Mouse (Mus musculus) E14TG2a.4 (cell line): Measurements from ENCODE around the gene Hoxa13.
A peak's percentile ranks its signal among the peaks of the same experiment; 100 is the strongest.

Source experiments
- H3K27me3 ChIP-seq: 2 replicates; pipeline ENCODE4 v1.6.1; 2014; ENCODE audit warnings: low read length, control low read depth; ENCODE audit not compliant: insufficient read depth
- H3K36me3 ChIP-seq: 2 replicates; pipeline ENCODE4 v1.6.1; 2014; ENCODE audit warnings: low read length, control low read depth; ENCODE audit not compliant: insufficient read depth
- H3K4me1 ChIP-seq: replicated peaks from 2 replicates; pipeline ENCODE4 v1.6.1; 2014; ENCODE audit warnings: low read depth, low read length, control low read depth
- H3K4me3 ChIP-seq: replicated peaks from 2 replicates; pipeline ENCODE4 v1.5.1; 2014; ENCODE audit warnings: mild to moderate bottlenecking, low read length
- H3K9me3 ChIP-seq: 2 replicates; pipeline ENCODE4 v1.6.1; 2014; ENCODE audit warnings: low read length, control low read depth
- CTCF ChIP-seq: conservative IDR thresholded peaks from 2 replicates; pipeline ENCODE4 v1.5.1; 2014; ENCODE audit warnings: low read length
- NANOG ChIP-seq: IDR thresholded peaks from 2 replicates; pipeline ENCODE4 v1.6.1; 2014; ENCODE audit warnings: borderline replicate concordance, low read length, mixed read lengths
- POU5F1 ChIP-seq: IDR thresholded peaks from 2 replicates; pipeline ENCODE4 v1.6.1; 2014; ENCODE audit warnings: low read length, borderline replicate concordance

Hoxa13 gene

DNA sequence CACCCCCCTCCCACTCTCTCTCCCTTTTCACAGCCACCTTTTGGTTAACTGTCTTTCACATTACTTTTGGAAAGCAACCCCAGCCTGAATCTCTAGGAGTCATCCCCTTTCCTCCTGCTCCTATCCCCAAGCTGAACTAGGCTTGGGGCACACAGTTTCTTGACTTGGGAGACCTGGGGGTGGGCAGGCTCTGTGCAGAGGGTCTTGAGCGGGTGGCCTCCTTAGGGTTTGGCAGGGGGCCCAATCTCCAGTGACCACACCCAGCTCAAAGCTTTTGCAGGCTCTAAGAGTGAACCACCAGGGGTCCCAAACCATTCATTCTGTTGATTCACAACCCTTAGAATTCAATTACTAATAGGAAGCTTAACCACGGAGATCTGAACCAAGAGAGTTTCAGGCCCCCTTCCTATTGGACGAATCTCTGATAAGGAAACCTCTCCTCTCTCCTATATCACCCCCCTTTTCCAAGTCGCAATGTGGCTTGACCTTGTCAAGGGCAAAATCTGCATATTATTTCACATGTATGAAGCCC lies 17.8 kb downstream of the Hoxa13 start:
- H3K27me3 ChIP-seq, result peaks cover 96% of the 10 kb centered on the region
- H3K36me3 ChIP-seq, result no peaks in the 10 kb centered on the region
- TF ChIP-seq CTCF (no peak), POU5F1 (no peak), NANOG (no peak)
- H3K4me3 ChIP-seq, result no peak overlapping the region
- H3K4me1 ChIP-seq, result peaks cover 68% of the 10 kb centered on the region
- H3K9me3 ChIP-seq, result 0 out of 2 replicates have a peak, but pooled peaks cover 2% of the 10 kb centered on the region

DNA sequence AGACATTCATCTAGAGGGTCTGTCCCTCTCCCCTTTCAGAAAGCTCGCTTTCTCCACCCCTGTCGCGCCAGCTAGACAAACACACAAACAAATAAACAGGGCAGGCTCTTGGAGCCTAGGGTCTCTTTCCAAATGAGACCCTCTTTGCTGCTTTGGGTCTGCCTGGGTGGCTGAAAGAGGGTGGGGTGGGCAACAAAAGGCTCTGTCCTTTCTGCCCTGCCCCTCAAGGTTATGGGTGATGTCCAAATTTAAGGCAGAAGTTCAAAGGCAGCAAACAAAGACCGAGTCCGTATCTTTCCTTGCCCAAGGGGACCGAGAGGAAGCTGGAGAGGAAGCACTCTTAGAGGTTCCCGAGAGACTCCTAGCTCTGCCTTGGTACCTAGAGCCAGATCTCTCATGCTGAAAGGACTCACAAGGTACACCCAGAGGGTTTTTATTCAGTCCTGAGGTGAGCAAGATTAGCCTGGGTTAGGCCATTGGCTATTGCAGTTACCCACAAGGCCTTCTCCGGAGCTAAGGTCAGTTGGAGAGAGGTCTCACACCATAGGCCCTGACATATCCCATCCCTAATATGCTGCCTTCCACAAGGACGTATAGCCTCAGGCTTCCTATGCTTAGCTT lies 19.6 kb downstream of the Hoxa13 start:
- H3K4me1 ChIP-seq, result peaks cover 58% of the 10 kb centered on the region
- H3K36me3 ChIP-seq, result no peaks in the 10 kb centered on the region
- H3K27me3 ChIP-seq, result peaks cover 97% of the 10 kb centered on the region
- no peak for TF ChIP-seq CTCF
- TF ChIP-seq NANOG, result no peak
- peaks cover 2% of the 10 kb centered on the region; the same call in 1 of the 2 replicates for H3K9me3 ChIP-seq
- peak overlapping the region; percentile 51 for H3K4me3 ChIP-seq

DNA sequence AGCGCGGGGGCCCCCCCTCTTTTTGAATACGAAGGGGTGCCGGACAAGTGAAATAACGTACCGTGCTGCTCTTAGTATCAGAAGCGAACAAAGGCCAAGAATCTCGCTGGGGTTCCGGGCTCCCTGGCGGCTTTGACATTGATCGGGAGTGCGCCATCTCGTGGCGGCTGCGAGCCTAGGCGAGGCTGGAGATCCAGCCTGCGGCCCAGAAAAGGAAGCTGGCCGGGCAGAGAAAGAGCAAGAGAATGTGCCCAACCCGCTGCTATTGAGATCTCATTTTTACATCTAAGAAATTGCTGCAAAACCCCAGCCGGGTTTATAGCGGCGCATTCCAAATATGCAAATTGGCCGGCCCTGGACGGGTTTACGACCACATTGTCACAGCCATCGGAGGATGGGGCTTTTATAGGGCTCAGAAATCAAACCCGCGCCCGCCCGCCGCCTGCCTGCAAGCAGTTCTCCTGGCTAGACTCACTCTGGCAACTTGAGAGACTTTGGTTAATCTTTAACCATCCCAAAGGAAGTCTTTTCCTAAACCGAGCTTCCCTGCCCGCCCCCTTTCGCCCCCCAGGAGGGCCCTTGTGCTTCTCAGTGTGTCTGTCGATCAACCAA lies 20.2 kb downstream of the Hoxa13 start, which contains the start of gene Hoxa10:
Gene Hoxa10 (minus strand): TSS at position 466 of the 612 bp plus-strand sequence.
- H3K4me3 ChIP-seq, result peak within 1 kb of the TSS; percentile 51
- TF ChIP-seq NANOG, result no peak
- no peak for TF ChIP-seq POU5F1
- peak; percentile 74 for TF ChIP-seq CTCF
- peaks cover 52% of the 10 kb centered on the region for H3K4me1 ChIP-seq
- H3K27me3 ChIP-seq, result peaks cover 97% of the 10 kb centered on the region
- peaks cover 2% of the 10 kb centered on the region; the same call in 1 of the 2 replicates for H3K9me3 ChIP-seq
- no peaks in the 10 kb centered on the region for H3K36me3 ChIP-seq

DNA sequence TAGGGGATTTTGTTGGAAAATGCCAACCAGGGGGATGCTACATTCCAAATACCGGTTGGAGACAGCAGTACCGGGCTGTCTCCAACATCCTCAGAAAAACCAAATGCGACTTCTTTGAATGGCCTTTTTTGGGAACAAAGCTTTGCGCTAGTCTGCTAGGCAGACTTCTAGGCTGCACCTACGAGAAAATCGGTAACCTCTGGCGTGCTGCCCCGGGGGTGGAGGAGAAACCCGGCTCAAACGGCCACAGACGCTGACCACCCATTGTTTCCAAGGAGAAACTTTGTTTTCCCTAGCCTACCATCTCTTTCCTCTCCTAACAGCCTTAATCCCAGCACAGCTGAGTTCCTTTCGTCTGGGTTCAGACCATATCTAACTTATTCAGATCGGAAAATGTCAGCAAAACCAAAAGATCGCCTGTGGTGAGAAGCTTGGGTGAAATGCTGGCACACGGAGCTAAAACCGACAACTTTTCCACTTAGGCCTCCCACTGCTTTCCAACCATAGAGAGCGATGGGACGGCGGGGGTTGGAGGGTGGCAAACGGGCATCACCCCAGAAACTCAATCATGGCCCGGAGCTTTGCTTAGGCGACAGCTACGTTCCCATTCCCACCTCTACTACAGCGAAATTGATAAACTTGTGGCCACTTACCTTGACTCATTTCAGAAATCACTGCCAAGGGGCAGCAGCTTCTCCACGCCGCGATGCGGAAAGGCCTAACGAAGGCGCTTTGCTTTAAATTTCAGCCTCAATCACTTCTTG lies 20.9 kb downstream of the Hoxa13 start:
- H3K27me3 ChIP-seq, result peaks cover 97% of the 10 kb centered on the region
- H3K36me3 ChIP-seq, result no peaks in the 10 kb centered on the region
- H3K4me1 ChIP-seq, result peaks cover 51% of the 10 kb centered on the region
- peak overlapping the region; percentile 51 for H3K4me3 ChIP-seq
- TF ChIP-seq POU5F1 (no peak), CTCF (no peak), NANOG (no peak)
- H3K9me3 ChIP-seq, result peaks cover 2% of the 10 kb centered on the region; the same call in 1 of the 2 replicates

DNA sequence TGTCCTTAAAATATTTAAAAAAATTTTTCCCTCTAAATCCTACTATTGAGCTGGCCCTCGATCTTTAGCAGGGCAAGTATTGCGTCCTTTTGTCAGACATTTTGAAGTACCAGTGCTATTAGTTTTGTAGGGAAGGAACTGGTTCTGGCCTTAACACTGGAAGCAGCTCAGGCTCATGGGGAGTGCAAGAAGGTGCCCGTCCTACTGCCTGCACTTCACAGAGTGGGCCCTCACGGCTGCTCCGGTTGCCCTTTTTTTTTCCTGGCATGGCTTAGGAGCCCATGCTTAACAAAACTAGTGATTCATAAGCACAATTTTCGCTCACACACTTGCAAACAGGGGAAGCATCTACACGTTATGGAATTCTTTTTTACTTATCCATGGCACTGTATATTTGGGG lies 21.7 kb downstream of the Hoxa13 start:
- Histone ChIP-seq H3K36me3 (no peaks in the 10 kb centered on the region), H3K4me1 (peaks cover 48% of the 10 kb centered on the region), H3K4me3 (no peak overlapping the region), H3K27me3 (peaks cover 97% of the 10 kb centered on the region), H3K9me3 (peaks cover 2% of the 10 kb centered on the region; the same call in 1 of the 2 replicates)
- TF ChIP-seq POU5F1, result no peak
- TF ChIP-seq NANOG, result no peak

DNA sequence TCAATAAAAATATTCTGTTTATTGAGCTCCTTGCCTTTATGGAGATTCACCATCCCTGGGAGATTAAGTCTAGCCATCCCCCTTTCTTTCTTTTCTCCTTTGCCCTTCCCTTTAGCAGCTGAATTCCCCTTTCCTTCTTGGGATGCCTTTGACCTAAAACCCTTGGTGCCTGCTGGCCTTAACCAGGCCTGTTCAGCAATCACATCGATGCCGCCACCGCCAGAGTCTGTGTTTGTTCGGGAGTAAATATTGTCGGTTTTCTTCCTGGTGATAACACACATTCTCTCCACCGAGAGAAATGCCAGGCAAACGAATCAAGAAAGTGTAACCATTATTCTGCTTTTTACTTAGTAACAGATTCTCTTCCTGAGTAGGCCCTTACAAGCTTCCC lies 22.5 kb downstream of the Hoxa13 start:
- H3K36me3 ChIP-seq, result no peaks in the 10 kb centered on the region
- TF ChIP-seq CTCF (no peak), POU5F1 (no peak), NANOG (no peak)

DNA sequence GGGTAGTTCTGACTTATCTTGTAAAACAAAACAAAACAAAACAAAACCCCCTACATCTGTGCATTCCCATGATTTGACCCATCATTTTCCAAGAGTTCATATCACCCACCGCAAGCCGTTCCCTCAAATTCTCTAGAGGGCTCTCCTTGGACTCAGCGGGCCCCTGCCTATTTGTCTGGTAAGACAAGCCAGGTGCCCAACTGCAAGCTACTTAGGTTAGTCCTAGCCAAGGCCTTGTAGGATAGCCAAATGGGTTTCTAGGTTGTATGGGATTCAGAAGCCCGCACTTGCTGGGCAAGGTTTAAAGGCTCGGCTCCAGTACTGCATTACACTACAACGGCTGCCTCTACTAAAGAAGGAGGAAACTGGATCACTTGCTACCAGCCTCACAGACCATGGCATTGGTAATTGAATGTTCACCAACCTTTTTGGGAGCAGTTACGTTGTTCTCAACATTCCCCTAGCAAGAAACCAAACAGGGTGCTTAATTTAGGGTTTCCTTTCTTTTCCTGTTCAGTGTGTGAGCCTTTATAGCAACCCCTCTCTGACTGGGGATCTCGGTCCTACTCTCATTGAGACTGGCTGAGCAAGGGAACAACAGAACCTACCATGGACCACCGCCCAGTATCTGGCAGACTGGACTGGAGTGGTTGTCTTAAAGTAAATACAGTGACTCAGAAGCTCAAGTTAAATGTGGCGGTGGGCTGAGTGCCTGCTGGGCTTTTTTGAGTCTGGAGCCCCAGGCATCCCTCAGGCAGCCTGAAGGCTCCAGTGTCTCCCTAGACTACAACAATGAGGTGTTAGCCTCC lies 23.1 kb downstream of the Hoxa13 start:
- TF ChIP-seq NANOG (no peak), CTCF (no peak), POU5F1 (no peak)
- Histone ChIP-seq H3K9me3 (peaks cover 2% of the 10 kb centered on the region; the same call in 1 of the 2 replicates), H3K4me3 (no peak overlapping the region), H3K36me3 (no peaks in the 10 kb centered on the region), H3K27me3 (peaks cover 97% of the 10 kb centered on the region), H3K4me1 (peaks cover 47% of the 10 kb centered on the region)

More for the DNA sequence above, 22.5 kb downstream of the Hoxa13 start:
- Histone ChIP-seq H3K27me3 (peaks cover 97% of the 10 kb centered on the region), H3K9me3 (peaks cover 2% of the 10 kb centered on the region; the same call in 1 of the 2 replicates), H3K4me3 (no peak overlapping the region), H3K4me1 (peaks cover 47% of the 10 kb centered on the region)

DNA sequence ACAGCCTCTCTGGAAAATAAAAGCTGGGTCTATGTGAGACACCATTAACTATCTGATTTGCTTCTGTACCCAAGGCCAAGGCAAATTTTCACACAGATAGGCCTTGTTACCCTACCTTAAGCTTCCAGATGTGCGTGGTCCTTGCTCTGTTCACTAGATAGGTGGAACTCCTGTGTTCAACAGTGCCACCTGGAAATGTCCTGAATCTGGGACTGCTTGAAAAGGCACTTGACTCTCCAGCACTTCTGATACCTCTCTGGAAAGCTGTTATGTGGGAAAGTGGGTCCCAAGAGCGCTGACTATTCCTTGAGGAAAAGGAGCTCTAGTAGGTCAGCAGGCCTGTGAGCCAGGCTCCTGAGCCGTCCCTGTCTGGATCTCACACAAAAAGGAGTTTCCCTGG lies 23.9 kb downstream of the Hoxa13 start:
- Histone ChIP-seq H3K4me3 (no peak overlapping the region), H3K9me3 (peaks cover 2% of the 10 kb centered on the region; the same call in 1 of the 2 replicates), H3K27me3 (peaks cover 97% of the 10 kb centered on the region), H3K4me1 (peaks cover 51% of the 10 kb centered on the region), H3K36me3 (no peaks in the 10 kb centered on the region)
- TF ChIP-seq CTCF (no peak), POU5F1 (no peak), NANOG (no peak)
